Mouse (Mus musculus): ENCODE data around the gene Opcml.

DNA sequence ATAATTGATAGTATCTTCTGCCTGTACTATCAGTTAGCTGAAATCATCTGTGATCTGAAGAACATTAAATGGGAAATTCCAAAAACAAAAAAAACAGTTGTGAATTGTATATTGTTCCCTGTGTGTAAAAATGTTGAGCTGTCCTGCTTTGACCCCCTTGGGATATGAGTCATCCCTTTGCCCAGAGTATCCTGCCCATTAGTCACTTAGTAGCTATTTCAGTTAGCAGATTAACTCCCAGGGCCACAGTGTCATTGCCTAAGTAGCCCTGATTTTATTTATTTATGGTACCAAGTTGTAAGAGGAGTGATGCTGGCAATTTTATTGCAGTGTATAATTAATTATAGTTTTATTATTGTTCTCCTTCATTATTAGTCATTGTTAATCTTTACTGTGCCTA is 788.2 kb downstream of the Opcml start:
- no peak for TF ChIP-seq TAL1 (IDR thresholded peaks at IDR 0.05; ENCODE audit: low read length)
- TF ChIP-seq GATA1 (IDR thresholded peaks at IDR 0.05; ENCODE audit: low read length), result no peak

Measured in erythroblast, embryonic 14.5 days (primary cell).